Mouse (Mus musculus): ENCODE results near the gene Spdya. TPM values are rescaled to one million over a fixed set of nuclear protein-coding genes. Genes with fewer than 3 reads are reported as not detected.
A peak's percentile ranks its signal among the peaks of the same experiment; 100 is the strongest.
"Not testable (repeated sequence)": the region's sequence is repeated elsewhere in the genome, so short reads cannot be mapped to it uniquely, and the experiment has no call there.

The Spdya gene
- polyA plus RNA-seq, 1 experiment from 2014 or later = 0.42 TPM

DNA sequence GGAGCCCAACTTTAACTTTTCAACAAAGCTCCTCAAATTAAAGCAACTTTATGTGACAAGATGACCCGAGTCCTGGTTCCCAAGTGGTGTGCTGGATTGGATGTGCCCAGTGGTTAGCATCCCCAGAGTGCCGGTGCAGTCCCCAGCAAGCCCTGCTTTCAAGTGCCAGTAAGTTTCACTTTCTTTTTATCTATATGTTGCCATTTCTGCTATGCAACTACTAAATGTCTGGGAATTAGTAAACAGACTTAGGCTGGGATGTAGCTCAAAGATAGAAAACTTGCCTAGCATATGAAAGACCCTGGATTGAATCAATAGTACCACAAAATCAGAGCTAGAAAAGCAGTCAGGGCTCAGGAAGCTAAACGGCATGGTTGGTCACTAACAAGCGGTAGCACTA is 66.1 kb downstream of the Spdya start:
- 43% methylated on average over 4 of the region's 4 CpGs for WGBS
- TF ChIP-seq EP300 (IDR thresholded peaks at IDR 0.05) (no peak), CTCF (IDR thresholded peaks at IDR 0.05) (no peak)
- H3K9ac ChIP-seq (replicated peaks; ENCODE audit: low read depth) = peak overlapping the region; percentile 20; the same call in 1 of the 2 replicates

DNA sequence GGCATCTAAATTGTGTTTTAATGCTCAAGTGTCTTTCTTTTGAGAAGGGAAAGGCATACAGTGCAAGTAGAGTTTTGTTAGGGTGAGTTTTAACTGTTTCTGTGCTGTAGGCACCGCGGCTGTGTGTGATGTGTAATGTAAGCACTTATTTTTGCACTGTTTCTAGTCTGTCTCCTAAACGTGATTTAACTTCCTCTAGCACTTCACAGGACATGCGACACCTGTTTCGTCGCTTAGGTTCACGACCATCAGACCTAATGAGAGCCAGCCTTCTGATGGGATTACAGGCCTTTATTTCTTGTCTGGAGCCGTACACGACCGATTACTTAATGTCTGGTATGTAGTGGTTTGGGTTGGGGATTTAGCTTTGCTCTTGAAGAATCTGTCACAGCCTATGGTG is 79.9 kb downstream of the Spdya start:
- peaks cover 27% of the 10 kb centered on the region for H3K36me3 ChIP-seq (ENCODE audit: insufficient read depth, low read length)
- no peak for DNase-seq (ENCODE audit: low spot score)
- H3K9me3 ChIP-seq (ENCODE audit: low read length) = no peaks in the 10 kb centered on the region
- no peak for ATAC-seq
- no peak overlapping the region for H3K9ac ChIP-seq (replicated peaks; ENCODE audit: low read depth)
- WGBS = 82% methylated on average over 10 of the region's 10 CpGs
- H3K27me3 ChIP-seq (replicated peaks; ENCODE audit: insufficient read depth, low read length) = no peaks in the 10 kb centered on the region
- no peak overlapping the region for H3K4me2 ChIP-seq (replicated peaks; ENCODE audit: low read depth, low read length)
- no peak overlapping the region for H3K27ac ChIP-seq (ENCODE audit: low read length)
- no peak overlapping the region for H3K4me3 ChIP-seq (ENCODE audit: low read depth, low read length)
- H3K4me1 ChIP-seq (ENCODE audit: insufficient read depth, low read depth, low read length) = no peaks in the 10 kb centered on the region
- TF ChIP-seq CTCF (IDR thresholded peaks at IDR 0.05) (no peak), EP300 (IDR thresholded peaks at IDR 0.05) (no peak)

More for the DNA sequence above, 66.1 kb downstream of the Spdya start:
- ATAC-seq (no peak), DNase-seq (ENCODE audit: low spot score) (no peak)
- peak overlapping the region; percentile 92 for H3K4me2 ChIP-seq (replicated peaks; ENCODE audit: low read depth, low read length)
- H3K4me3 ChIP-seq (ENCODE audit: low read depth, low read length) = peak overlapping the region; percentile 8; the same call in 1 of the 2 replicates
- H3K9me3 ChIP-seq (ENCODE audit: low read length) = no peaks in the 10 kb centered on the region
- peaks cover 12% of the 10 kb centered on the region; the same call in 1 of the 2 replicates for H3K4me1 ChIP-seq (ENCODE audit: insufficient read depth, low read depth, low read length)
- no peaks in the 10 kb centered on the region for H3K36me3 ChIP-seq (ENCODE audit: insufficient read depth, low read length)
- H3K27me3 ChIP-seq (replicated peaks; ENCODE audit: insufficient read depth, low read length) = no peaks in the 10 kb centered on the region
- H3K27ac ChIP-seq (ENCODE audit: low read length) = no peak overlapping the region

DNA sequence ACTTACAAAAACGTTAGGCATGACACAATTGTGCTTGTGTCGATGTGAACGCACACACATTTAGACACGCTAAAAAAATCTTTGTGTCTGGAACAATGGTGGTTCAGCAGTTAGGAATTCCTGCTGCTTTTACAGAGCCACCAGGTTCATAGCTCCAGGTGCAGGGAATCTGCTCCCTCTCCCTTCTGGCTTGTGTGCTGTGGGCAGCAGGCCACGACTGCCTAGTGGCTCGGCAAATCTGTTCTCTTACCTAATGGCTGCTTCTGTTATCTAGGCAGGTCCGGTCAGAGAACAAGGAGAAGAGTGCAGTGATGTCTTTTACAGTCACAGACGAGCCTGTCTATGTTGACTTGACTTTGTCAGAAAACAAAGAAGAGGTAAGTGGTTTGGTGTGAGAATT is 81.5 kb downstream of the Spdya start:
- Histone ChIP-seq H3K4me3 (ENCODE audit: low read depth, low read length) (no peak overlapping the region), H3K4me1 (ENCODE audit: insufficient read depth, low read depth, low read length) (no peaks in the 10 kb centered on the region), H3K9me3 (ENCODE audit: low read length) (no peaks in the 10 kb centered on the region), H3K9ac (replicated peaks; ENCODE audit: low read depth) (no peak overlapping the region), H3K27me3 (replicated peaks; ENCODE audit: insufficient read depth, low read length) (no peaks in the 10 kb centered on the region), H3K27ac (ENCODE audit: low read length) (no peak overlapping the region), H3K36me3 (ENCODE audit: insufficient read depth, low read length) (peaks cover 27% of the 10 kb centered on the region), H3K4me2 (replicated peaks; ENCODE audit: low read depth, low read length) (no peak overlapping the region)
- ATAC-seq = no peak
- 80% methylated on average over 8 of the region's 8 CpGs for WGBS
- TF ChIP-seq EP300 (IDR thresholded peaks at IDR 0.05) (no peak), CTCF (IDR thresholded peaks at IDR 0.05) (no peak)
- no peak for DNase-seq (ENCODE audit: low spot score)

DNA sequence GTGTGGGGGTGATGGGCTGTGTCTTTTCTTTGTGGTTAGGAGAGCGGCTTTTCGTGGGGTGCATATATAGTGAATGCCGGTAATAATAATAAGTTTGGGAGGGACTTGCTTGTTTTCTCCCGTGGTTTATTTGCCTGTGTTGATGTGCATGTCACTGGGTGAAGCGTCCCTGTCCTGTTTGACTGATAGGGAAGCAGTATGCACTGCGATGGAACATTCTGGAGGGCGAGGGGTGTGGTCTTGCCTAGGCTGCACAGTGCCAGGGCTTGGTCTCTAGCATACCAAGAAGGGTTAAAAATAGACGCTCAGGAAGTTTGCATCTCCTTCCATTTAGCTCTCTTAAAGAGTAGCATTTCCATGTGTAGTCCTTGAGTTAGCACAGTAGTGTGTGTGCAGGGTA is 84.9 kb downstream of the Spdya start:
- 87% methylated on average over 8 of the region's 8 CpGs for WGBS
- ATAC-seq (no peak), DNase-seq (ENCODE audit: low spot score) (no peak)
- Histone ChIP-seq H3K9me3 (ENCODE audit: low read length) (no peaks in the 10 kb centered on the region), H3K4me2 (replicated peaks; ENCODE audit: low read depth, low read length) (no peak overlapping the region), H3K9ac (replicated peaks; ENCODE audit: low read depth) (no peak overlapping the region), H3K27me3 (replicated peaks; ENCODE audit: insufficient read depth, low read length) (no peaks in the 10 kb centered on the region), H3K36me3 (ENCODE audit: insufficient read depth, low read length) (peaks cover 45% of the 10 kb centered on the region), H3K4me3 (ENCODE audit: low read depth, low read length) (no peak overlapping the region), H3K27ac (ENCODE audit: low read length) (no peak overlapping the region), H3K4me1 (ENCODE audit: insufficient read depth, low read depth, low read length) (no peaks in the 10 kb centered on the region)
- TF ChIP-seq EP300 (IDR thresholded peaks at IDR 0.05) = no peak
- no peak for TF ChIP-seq CTCF (IDR thresholded peaks at IDR 0.05)

DNA sequence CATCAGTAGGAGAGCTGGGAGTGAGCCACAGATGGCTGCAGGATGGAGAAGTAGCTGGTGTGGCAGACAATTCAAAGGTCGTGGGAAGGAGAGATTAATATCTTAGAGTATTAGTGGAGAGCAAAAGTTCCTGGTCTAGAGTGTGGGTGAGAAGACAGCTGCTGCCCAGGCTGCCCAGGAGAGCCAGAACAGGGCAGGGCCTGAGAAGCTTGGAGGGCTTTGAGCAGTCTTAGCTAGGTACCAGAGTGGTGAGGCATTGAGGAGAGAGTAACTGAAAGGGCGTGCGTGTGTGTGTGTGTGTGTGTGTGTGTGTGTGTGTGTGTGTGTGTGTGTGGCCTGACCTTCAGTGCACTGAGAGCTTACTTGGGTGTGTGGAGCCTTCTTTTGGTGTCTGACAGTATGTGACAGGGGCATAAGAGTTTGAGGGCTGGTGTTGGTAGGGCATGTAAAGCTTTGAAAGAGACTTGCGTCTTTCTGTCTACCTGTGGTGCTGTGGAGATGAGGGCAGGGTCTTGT is 85.9 kb downstream of the Spdya start:
- H3K4me3 ChIP-seq (ENCODE audit: low read depth, low read length) = no peak overlapping the region
- H3K36me3 ChIP-seq (ENCODE audit: insufficient read depth, low read length) = peaks cover 51% of the 10 kb centered on the region
- H3K9me3 ChIP-seq (ENCODE audit: low read length) = no peaks in the 10 kb centered on the region
- no peak overlapping the region for H3K9ac ChIP-seq (replicated peaks; ENCODE audit: low read depth)
- DNase-seq (ENCODE audit: low spot score) (no peak), ATAC-seq (no peak)
- H3K4me1 ChIP-seq (ENCODE audit: insufficient read depth, low read depth, low read length) = no peaks in the 10 kb centered on the region
- no peak overlapping the region for H3K4me2 ChIP-seq (replicated peaks; ENCODE audit: low read depth, low read length)
- TF ChIP-seq CTCF (IDR thresholded peaks at IDR 0.05) (no peak), EP300 (IDR thresholded peaks at IDR 0.05) (no peak)
- no peaks in the 10 kb centered on the region for H3K27me3 ChIP-seq (replicated peaks; ENCODE audit: insufficient read depth, low read length)
- WGBS = 83% methylated on average over 4 of the region's 4 CpGs
- no peak overlapping the region for H3K27ac ChIP-seq (ENCODE audit: low read length)

DNA sequence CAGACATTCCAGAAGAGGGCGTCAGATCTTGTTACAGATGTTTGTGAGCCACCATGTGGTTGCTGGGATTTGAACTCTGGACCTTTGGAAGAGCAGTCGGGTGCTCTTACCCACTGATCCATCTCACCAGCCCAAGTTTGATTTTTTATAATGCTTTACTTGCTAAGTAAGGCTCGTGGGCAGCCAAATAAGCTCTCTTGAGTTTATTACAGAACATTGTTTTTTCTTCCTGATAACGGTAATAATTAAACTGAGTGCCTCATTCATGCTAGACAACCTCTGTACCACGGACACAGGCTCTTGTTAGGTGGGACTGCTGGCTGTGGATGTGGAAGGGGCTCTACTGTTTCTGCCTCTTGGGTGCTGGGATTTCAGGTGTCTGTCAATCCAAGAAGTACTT is 87.2 kb downstream of the Spdya start:
- H3K36me3 ChIP-seq (ENCODE audit: insufficient read depth, low read length) = peaks cover 43% of the 10 kb centered on the region; the same call in 1 of the 2 replicates
- not testable (repeated sequence) for H3K4me1 ChIP-seq (ENCODE audit: insufficient read depth, low read depth, low read length); H3K27ac ChIP-seq (ENCODE audit: low read length); H3K9ac ChIP-seq (replicated peaks; ENCODE audit: low read depth); H3K9me3 ChIP-seq (ENCODE audit: low read length); DNase-seq (ENCODE audit: low spot score); ATAC-seq; H3K4me3 ChIP-seq (ENCODE audit: low read depth, low read length); H3K27me3 ChIP-seq (replicated peaks; ENCODE audit: insufficient read depth, low read length); H3K4me2 ChIP-seq (replicated peaks; ENCODE audit: low read depth, low read length)
- WGBS = 60% methylated on average over 5 of the region's 5 CpGs

Other genes starting within 250 kb of the Spdya start
- 4.3 and 5.0 TPM in 2 replicates for gene Emilin2, start 240.1 kb upstream of the Spdya start, polyA plus RNA-seq (2015; fragmentation: Nextera tagmentation; extraction: Ambion mirVana)
- gene Gm4707, start 92.1 kb upstream of the Spdya start, polyA plus RNA-seq (2015; fragmentation: Nextera tagmentation; extraction: Ambion mirVana) = 0.44 and 0.89 TPM in 2 replicates
- 24.9 and 28.9 TPM in 2 replicates for gene Smchd1, start 76.7 kb upstream of the Spdya start, polyA plus RNA-seq (2015; fragmentation: Nextera tagmentation; extraction: Ambion mirVana)
- 3.2 and 3.3 TPM in 2 replicates for gene Ndc80, start 25.2 kb upstream of the Spdya start, polyA plus RNA-seq (2015; fragmentation: Nextera tagmentation; extraction: Ambion mirVana)
- gene Wdr43, start 63.8 kb downstream of the Spdya start, polyA plus RNA-seq (2015; fragmentation: Nextera tagmentation; extraction: Ambion mirVana) = 20.6 and 22.3 TPM in 2 replicates
- gene Togaram2, start 121.2 kb downstream of the Spdya start, polyA plus RNA-seq (2015; fragmentation: Nextera tagmentation; extraction: Ambion mirVana) = 6.3 and 9.1 TPM in 2 replicates
- gene Pcare, start 200.8 kb downstream of the Spdya start, polyA plus RNA-seq (2015; fragmentation: Nextera tagmentation; extraction: Ambion mirVana) = not detected in 2 replicates
- 25.8 and 30.3 TPM in 2 replicates for gene Clip4, start 216.4 kb downstream of the Spdya start, polyA plus RNA-seq (2015; fragmentation: Nextera tagmentation; extraction: Ambion mirVana)

Measured in lung, postnatal 0 days (tissue).